Mouse (Mus musculus): ENCODE results near the gene Krtap5-4. TPM values are rescaled to one million over a fixed set of nuclear protein-coding genes. Genes with fewer than 3 reads are reported as not detected.

Krtap5-4 gene
- total and polyA plus RNA-seq, 3 experiments, result not detected

DNA sequence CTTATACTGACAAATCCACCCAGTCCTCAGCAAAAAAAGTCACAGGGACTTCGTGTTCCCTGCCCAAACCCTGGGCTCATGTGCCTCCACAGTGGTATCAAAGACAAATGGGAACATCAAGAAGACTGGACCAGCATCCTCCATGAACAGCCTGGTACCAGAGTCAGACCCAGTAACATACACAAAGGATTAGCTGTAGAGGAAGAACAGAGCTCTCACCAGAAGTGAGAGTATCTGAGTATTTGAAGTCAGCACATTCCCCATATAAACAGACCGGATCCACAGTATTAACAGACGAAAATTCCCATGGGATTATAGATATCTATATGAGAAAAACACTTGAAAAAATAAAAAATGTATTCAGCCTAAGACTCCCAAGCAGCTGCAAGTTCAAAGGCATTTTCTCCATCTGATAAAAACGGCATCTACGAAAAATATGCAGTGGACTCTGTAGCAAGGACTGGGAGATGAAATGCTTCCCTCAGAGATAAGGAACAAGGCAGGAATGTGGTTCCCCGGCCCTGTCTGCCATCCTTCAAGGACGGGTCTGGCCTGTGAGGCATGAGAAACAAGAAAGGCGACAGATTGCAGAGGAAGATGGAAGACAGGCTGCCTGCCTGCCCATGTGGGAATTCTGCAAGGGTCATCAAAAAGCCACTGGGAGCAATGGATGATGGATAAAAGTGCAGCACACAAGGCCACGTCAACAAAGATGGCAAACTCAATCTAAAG is 23.5 kb downstream of the Krtap5-4 start:
- in situ Hi-C loops (cut with MboI; ENCODE audit: low pct_ligation_motif_present, low pct_unique_long_range_greater_than_20kb, low sequenced_read_pairs), result no loop called here
- H3K4me3 ChIP-seq (replicated peaks in 1 of 3; ENCODE audit: low read depth in 2 of 3, low read length in 2 of 3, poor library complexity in 1 of 3), result no peak overlapping the region
- TF ChIP-seq ELF1 (IDR thresholded peaks at IDR 0.05; ENCODE audit: low read depth, low read length) (no peak), MAX (IDR thresholded peaks at IDR 0.05; ENCODE audit: low read length) (no peak), JUND (conservative IDR thresholded peaks at IDR 0.05; ENCODE audit: low read depth, low read length) (no peak), POLR2AphosphoS2 (IDR thresholded peaks at IDR 0.05; ENCODE audit: low read depth, low read length) (no peak), USF2 (conservative IDR thresholded peaks at IDR 0.05; ENCODE audit: low read depth, low read length) (no peak), E2F4 (IDR thresholded peaks at IDR 0.05; ENCODE audit: insufficient replicate concordance, low read depth, low read length) (no peak), MXI1 (IDR thresholded peaks at IDR 0.05; ENCODE audit: low read depth, low read length) (no peak), ZNF384 (IDR thresholded peaks at IDR 0.05; ENCODE audit: low read depth, low read length) (no peak), TCF12 (IDR thresholded peaks at IDR 0.05; ENCODE audit: low read depth, low read length) (no peak), CHD2 (IDR thresholded peaks at IDR 0.05; ENCODE audit: low read length) (no peak), EP300 (IDR thresholded peaks at IDR 0.05; ENCODE audit: low read length) (no peak), MYC (IDR thresholded peaks at IDR 0.05; ENCODE audit: low read depth, low read length) (no peak), BHLHE40 (IDR thresholded peaks at IDR 0.05; ENCODE audit: low read depth, low read length) (no peak)
- H3K79me2 ChIP-seq (replicated peaks; ENCODE audit: control insufficient read depth, extremely low read depth, insufficient read depth, poor library complexity, severe bottlenecking), result no peaks in the 10 kb centered on the region
- DNase-seq (ENCODE audit: extremely low read depth), result no peak
- H3K4me2 ChIP-seq (ENCODE audit: insufficient read depth, low read depth, poor library complexity, severe bottlenecking), result no peak overlapping the region
- H3K4me1 ChIP-seq (ENCODE audit: control insufficient read depth in 1 of 2, insufficient read depth in 2 of 2), result no peaks in the 10 kb centered on the region
- no peak overlapping the region for H3K27ac ChIP-seq (ENCODE audit: insufficient read depth, low read depth)
- H3K9me3 ChIP-seq (replicated peaks; ENCODE audit: low read length), result no peaks in the 10 kb centered on the region
- peaks cover 68% of the 10 kb centered on the region for H3K27me3 ChIP-seq (replicated peaks)
- H3K9ac ChIP-seq (ENCODE audit: insufficient read depth, low read depth), result no peak overlapping the region
- dilution Hi-C loops (cut with MboI; ENCODE audit: extremely low pct_ligation_motif_present, extremely low pct_unique_long_range_greater_than_20kb, low sequenced_read_pairs), result no loop called here
- H3K36me3 ChIP-seq (replicated peaks in 1 of 2; ENCODE audit: control insufficient read depth in 1 of 2, insufficient read depth in 1 of 2, low read length in 1 of 2), result no peaks in the 10 kb centered on the region

DNA sequence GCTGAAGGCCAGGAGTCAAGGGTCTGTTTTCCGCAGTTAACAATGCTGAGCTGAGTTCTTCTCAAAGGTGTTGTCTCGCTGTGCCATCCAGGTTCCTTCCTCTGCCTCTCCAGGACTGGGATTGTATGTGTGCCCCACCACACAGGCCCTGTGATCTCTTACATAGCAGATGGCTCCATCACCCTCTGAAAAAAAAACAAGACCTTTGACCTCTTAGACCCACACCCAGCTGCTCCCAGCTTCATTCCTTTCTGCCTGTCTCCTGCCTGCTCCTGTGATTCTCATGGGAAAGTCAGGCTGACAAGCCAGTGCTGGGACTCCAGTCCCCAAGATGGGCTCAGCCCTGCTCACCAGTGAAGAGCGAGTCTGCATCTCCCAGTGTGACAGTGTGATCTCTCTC is 25.2 kb downstream of the Krtap5-4 start:
- Histone ChIP-seq H3K27ac (ENCODE audit: insufficient read depth, low read depth) (no peak overlapping the region), H3K4me1 (ENCODE audit: control insufficient read depth in 1 of 2, insufficient read depth in 2 of 2) (no peaks in the 10 kb centered on the region), H3K79me2 (replicated peaks; ENCODE audit: control insufficient read depth, extremely low read depth, insufficient read depth, poor library complexity, severe bottlenecking) (no peaks in the 10 kb centered on the region), H3K27me3 (replicated peaks) (peaks cover 60% of the 10 kb centered on the region), H3K9me3 (replicated peaks; ENCODE audit: low read length) (no peaks in the 10 kb centered on the region), H3K4me2 (ENCODE audit: insufficient read depth, low read depth, poor library complexity, severe bottlenecking) (no peak overlapping the region), H3K9ac (ENCODE audit: insufficient read depth, low read depth) (no peak overlapping the region), H3K4me3 (replicated peaks in 1 of 3; ENCODE audit: low read depth in 2 of 3, low read length in 2 of 3, poor library complexity in 1 of 3) (no peak overlapping the region), H3K36me3 (replicated peaks in 1 of 2; ENCODE audit: control insufficient read depth in 1 of 2, insufficient read depth in 1 of 2, low read length in 1 of 2) (no peaks in the 10 kb centered on the region)
- in situ Hi-C loops (cut with MboI; ENCODE audit: low pct_ligation_motif_present, low pct_unique_long_range_greater_than_20kb, low sequenced_read_pairs) (no loop called here), dilution Hi-C loops (cut with MboI; ENCODE audit: extremely low pct_ligation_motif_present, extremely low pct_unique_long_range_greater_than_20kb, low sequenced_read_pairs) (no loop called here)
- TF ChIP-seq BHLHE40 (IDR thresholded peaks at IDR 0.05; ENCODE audit: low read depth, low read length), result no peak
- no peak for TF ChIP-seq PAX5 (IDR thresholded peaks at IDR 0.05; ENCODE audit: low read length)
- TF ChIP-seq ETS1 (conservative IDR thresholded peaks at IDR 0.05; ENCODE audit: low read depth, low read length), result no peak
- TF ChIP-seq ZKSCAN1 (IDR thresholded peaks at IDR 0.05; ENCODE audit: borderline replicate concordance, low read depth, low read length), result no peak
- TF ChIP-seq TCF12 (IDR thresholded peaks at IDR 0.05; ENCODE audit: low read depth, low read length), result no peak
- TF ChIP-seq CHD1 (IDR thresholded peaks at IDR 0.05; ENCODE audit: low read depth, low read length), result no peak
- no peak for TF ChIP-seq EP300 (IDR thresholded peaks at IDR 0.05; ENCODE audit: low read length)
- no peak for TF ChIP-seq JUN (IDR thresholded peaks at IDR 0.05; ENCODE audit: insufficient read depth, low read depth, low read length)
- no peak for TF ChIP-seq RAD21 (IDR thresholded peaks at IDR 0.05; ENCODE audit: low read depth, low read length)
- no peak for TF ChIP-seq CHD2 (IDR thresholded peaks at IDR 0.05; ENCODE audit: low read length)
- TF ChIP-seq IRF4 (IDR thresholded peaks at IDR 0.05; ENCODE audit: low read depth, low read length), result no peak
- no peak for TF ChIP-seq MYC (IDR thresholded peaks at IDR 0.05; ENCODE audit: low read depth, low read length)
- TF ChIP-seq ZNF384 (IDR thresholded peaks at IDR 0.05; ENCODE audit: low read depth, low read length), result no peak
- TF ChIP-seq SMC3 (IDR thresholded peaks at IDR 0.05; ENCODE audit: low read depth, low read length), result no peak
- TF ChIP-seq CTCF (conservative IDR thresholded peaks at IDR 0.05 in 1 of 2, IDR thresholded peaks at IDR 0.05 in 1 of 2; ENCODE audit: low read depth in 2 of 2, low read length in 2 of 2), result no peak
- TF ChIP-seq NELFE (IDR thresholded peaks at IDR 0.05; ENCODE audit: low read depth, low read length), result no peak
- TF ChIP-seq UBTF (IDR thresholded peaks at IDR 0.05; ENCODE audit: low read depth, low read length), result no peak
- no peak for DNase-seq (ENCODE audit: extremely low read depth)

Measured in CH12.LX (cell line).